Mouse (Mus musculus) E14TG2a.4 (cell line): ENCODE results near the gene Wdr34.

Experiments used
- CTCF ChIP-seq: conservative IDR thresholded peaks from 2 replicates; pipeline ENCODE4 v1.5.1; 2014; ENCODE audit warnings: low read length
- POU5F1 ChIP-seq: IDR thresholded peaks from 2 replicates; pipeline ENCODE4 v1.6.1; 2014; ENCODE audit warnings: low read length, borderline replicate concordance

DNA sequence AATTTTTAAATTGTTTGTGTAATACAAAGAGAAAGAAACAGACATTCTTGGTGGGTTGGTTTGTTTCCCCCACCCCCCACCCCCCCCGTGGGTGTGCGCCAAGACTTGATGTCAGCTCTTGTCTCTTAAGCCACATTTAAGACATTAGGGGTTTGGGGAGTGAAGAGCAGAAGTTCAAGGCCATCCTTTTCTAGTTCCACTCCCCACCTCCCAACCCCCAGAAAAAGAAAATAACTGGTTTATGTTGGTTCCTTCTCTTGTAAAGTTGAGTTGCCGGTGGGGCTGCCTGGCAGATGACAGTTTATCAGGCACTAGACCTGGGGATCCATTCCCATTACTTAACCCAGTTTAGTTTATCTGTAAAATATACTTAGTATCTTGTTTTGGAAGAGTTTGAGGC lies 15.6 kb upstream of the Wdr34 start:
- TF ChIP-seq CTCF: no peak
- TF ChIP-seq POU5F1: no peak
